Mouse (Mus musculus): ENCODE measurements at regions not wholly inside any gene's neighbourhood (a gene's known extent, or its start where the extent isn't known, plus 50 kb on each side); places are given as distances from the start of the nearest gene placed in this dataset.
A peak's percentile ranks its signal among the peaks of the same experiment; 100 is the strongest.

DNA sequence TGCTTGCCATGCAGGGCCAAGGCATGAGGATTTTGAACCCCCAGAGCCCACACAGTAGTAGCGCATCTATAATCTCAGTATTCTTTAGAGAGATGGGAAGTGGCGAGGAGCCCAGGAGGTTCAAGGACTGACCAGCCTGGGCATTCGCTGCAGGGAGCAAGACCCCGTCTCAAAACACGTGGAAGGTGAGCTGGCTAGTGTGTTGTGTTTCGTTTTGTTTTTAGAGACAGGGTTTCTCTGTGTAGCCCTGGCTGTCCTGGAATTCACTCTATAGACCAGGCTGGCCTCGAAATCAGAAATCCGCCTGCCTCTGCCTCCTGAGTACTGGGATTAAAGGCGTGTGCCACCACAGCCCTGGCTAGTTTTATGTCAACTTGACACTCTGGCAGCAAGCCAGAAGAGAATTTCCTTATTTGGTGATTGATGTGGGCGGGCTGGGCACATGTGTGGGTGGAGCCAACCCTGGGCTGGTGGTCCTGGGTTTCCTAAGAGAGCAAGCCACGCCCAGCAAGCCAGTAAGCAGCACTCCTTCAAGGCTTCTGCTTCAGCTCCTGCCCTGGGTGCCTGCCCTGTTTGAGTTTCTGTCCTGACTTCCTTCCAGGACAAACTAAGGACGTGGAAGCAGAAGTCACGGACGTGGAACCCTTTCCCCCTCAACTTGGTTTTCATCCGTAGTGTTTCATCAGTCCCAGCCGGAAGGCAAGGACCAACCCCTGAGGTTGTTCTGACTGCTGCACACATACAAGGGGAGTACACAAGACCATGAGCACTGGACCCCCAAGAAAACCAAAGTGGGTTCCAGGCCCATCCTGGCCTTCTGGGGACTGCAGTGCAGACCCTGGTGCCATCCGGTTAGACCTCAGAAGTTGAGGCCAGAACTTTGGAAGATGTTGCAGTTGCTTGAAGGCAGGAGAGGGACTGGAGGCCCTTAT is 96.4 kb downstream of the Cstad start:
- Histone ChIP-seq H3K4me3 (replicated peaks; ENCODE audit: low read length) (peak overlapping the region; percentile 72), H3K4me1 (replicated peaks; ENCODE audit: low read depth, low read length) (peaks cover 87% of the 10 kb centered on the region), H3K9me3 (ENCODE audit: low read length) (peaks cover 3% of the 10 kb centered on the region; the same call in 1 of the 2 replicates), H3K36me3 (ENCODE audit: insufficient read depth, low read length) (no peaks in the 10 kb centered on the region), H3K27me3 (ENCODE audit: insufficient read depth, low read length) (peaks cover 55% of the 10 kb centered on the region)
- no peak for TF ChIP-seq NANOG (IDR thresholded peaks at IDR 0.05; ENCODE audit: borderline replicate concordance, low read length)
- no peak for TF ChIP-seq CTCF (conservative IDR thresholded peaks at IDR 0.05; ENCODE audit: low read length)
- TF ChIP-seq POU5F1 (IDR thresholded peaks at IDR 0.05; ENCODE audit: borderline replicate concordance, low read length), result no peak

DNA sequence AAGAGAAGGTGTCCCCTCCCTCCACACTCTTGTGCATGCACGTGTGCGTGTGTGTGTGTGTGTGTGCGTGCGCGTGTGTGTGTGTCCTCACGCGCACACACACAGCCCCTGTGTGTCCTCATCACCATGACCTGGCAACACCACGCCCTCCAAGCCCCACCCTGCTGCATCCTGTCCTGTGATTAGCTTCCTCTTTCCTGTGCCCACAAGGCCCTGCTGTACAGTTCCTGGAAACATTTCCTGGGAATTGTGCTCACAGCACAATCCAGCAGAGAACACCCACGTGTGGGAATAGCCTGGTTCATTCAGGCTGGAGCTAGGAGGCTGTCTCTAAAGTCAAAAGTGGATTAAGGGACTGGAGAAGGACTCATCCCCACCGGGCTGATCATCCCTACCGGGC is 95.5 kb downstream of the Cstad start:
- no peak for TF ChIP-seq NANOG (IDR thresholded peaks at IDR 0.05; ENCODE audit: borderline replicate concordance, low read length)
- TF ChIP-seq CTCF (conservative IDR thresholded peaks at IDR 0.05; ENCODE audit: low read length), result no peak
- TF ChIP-seq POU5F1 (IDR thresholded peaks at IDR 0.05; ENCODE audit: borderline replicate concordance, low read length), result no peak
- Histone ChIP-seq H3K4me1 (replicated peaks; ENCODE audit: low read depth, low read length) (peaks cover 88% of the 10 kb centered on the region), H3K36me3 (ENCODE audit: insufficient read depth, low read length) (no peaks in the 10 kb centered on the region), H3K27me3 (ENCODE audit: insufficient read depth, low read length) (peaks cover 55% of the 10 kb centered on the region), H3K9me3 (ENCODE audit: low read length) (no peaks in the 10 kb centered on the region), H3K4me3 (replicated peaks; ENCODE audit: low read length) (peak overlapping the region; percentile 72)

DNA sequence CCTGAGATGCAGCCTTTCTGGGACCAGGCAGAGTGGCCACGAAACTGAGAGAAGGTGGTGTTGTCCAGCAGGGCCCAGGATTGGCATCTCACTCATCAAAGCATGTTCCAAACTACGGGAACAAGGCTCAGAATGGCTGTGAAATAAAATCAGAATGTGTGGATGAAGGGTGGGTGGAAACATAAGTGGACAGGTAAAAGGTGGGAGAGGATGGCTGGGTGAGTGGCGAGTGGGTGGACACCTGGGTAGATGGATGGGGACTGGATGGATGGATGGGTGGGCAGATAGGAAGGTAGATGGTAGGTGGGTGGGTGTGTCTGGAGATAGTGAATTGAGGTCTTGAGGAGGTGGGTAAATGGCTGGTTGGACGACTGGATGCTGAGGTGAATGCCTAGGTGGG is 93.6 kb downstream of the Cstad start:
- TF ChIP-seq CTCF (conservative IDR thresholded peaks at IDR 0.05; ENCODE audit: low read length), result no peak
- TF ChIP-seq NANOG (IDR thresholded peaks at IDR 0.05; ENCODE audit: borderline replicate concordance, low read length), result no peak
- TF ChIP-seq POU5F1 (IDR thresholded peaks at IDR 0.05; ENCODE audit: borderline replicate concordance, low read length), result no peak
- no peaks in the 10 kb centered on the region for H3K9me3 ChIP-seq (ENCODE audit: low read length)
- peaks cover 82% of the 10 kb centered on the region for H3K4me1 ChIP-seq (replicated peaks; ENCODE audit: low read depth, low read length)
- no peaks in the 10 kb centered on the region for H3K36me3 ChIP-seq (ENCODE audit: insufficient read depth, low read length)
- H3K27me3 ChIP-seq (ENCODE audit: insufficient read depth, low read length), result peaks cover 52% of the 10 kb centered on the region
- no peak overlapping the region for H3K4me3 ChIP-seq (replicated peaks; ENCODE audit: low read length)

DNA sequence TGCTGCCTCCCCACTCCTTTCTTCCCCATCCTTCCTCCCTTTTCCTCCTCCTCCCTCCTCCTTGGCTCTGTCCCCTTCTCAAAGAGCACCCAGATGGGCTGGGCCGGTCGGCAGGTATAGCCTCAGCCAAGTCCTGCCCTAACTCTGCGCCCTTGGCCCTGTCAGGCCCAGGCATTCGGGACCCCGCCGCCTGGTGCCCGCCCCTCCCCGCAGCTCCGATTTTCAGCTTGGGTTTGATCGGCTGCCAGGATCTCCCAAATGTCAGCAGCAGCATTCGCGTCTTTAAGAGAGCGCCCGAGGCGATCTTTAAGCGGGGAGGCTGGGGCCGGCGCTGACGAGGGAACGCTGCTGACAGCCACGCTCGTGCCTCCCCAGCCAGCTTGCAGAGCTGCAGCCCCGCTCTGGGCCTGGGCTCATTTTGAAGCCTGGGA is 92.3 kb downstream of the Cstad start:
- H3K27me3 ChIP-seq (ENCODE audit: insufficient read depth, low read length), result peaks cover 48% of the 10 kb centered on the region
- TF ChIP-seq POU5F1 (IDR thresholded peaks at IDR 0.05; ENCODE audit: borderline replicate concordance, low read length) (no peak), NANOG (IDR thresholded peaks at IDR 0.05; ENCODE audit: borderline replicate concordance, low read length) (no peak), CTCF (conservative IDR thresholded peaks at IDR 0.05; ENCODE audit: low read length) (no peak)
- H3K36me3 ChIP-seq (ENCODE audit: insufficient read depth, low read length), result no peaks in the 10 kb centered on the region
- no peaks in the 10 kb centered on the region for H3K9me3 ChIP-seq (ENCODE audit: low read length)
- H3K4me3 ChIP-seq (replicated peaks; ENCODE audit: low read length), result peak overlapping the region; percentile 72
- peaks cover 86% of the 10 kb centered on the region for H3K4me1 ChIP-seq (replicated peaks; ENCODE audit: low read depth, low read length)

DNA sequence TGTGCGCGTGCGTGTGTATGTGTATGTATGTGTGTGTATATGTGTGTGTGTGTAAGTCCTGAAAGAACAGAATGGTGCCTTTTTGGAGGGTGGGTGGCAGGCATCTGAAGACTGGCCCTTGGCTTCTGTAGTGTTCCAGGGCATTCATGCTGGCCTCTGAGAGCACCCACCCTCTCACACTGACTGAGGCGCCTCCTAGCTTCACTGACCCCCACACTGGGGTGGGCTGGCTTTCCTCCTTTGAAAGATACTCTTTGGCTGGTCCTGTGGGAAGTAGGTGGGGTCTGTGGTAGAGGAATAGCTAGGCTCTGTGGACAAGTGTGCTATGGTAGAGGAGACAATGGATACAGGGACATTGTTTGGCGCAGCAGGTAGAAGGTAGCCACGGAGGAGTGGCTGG is 91.5 kb downstream of the Cstad start:
- H3K4me3 ChIP-seq (replicated peaks; ENCODE audit: low read length), result peak overlapping the region; percentile 72; the same call in 1 of the 2 replicates
- peaks cover 86% of the 10 kb centered on the region for H3K4me1 ChIP-seq (replicated peaks; ENCODE audit: low read depth, low read length)
- H3K36me3 ChIP-seq (ENCODE audit: insufficient read depth, low read length), result no peaks in the 10 kb centered on the region
- TF ChIP-seq CTCF (conservative IDR thresholded peaks at IDR 0.05; ENCODE audit: low read length), result no peak
- no peak for TF ChIP-seq NANOG (IDR thresholded peaks at IDR 0.05; ENCODE audit: borderline replicate concordance, low read length)
- no peak for TF ChIP-seq POU5F1 (IDR thresholded peaks at IDR 0.05; ENCODE audit: borderline replicate concordance, low read length)
- no peaks in the 10 kb centered on the region for H3K9me3 ChIP-seq (ENCODE audit: low read length)
- H3K27me3 ChIP-seq (ENCODE audit: insufficient read depth, low read length), result peaks cover 41% of the 10 kb centered on the region

DNA sequence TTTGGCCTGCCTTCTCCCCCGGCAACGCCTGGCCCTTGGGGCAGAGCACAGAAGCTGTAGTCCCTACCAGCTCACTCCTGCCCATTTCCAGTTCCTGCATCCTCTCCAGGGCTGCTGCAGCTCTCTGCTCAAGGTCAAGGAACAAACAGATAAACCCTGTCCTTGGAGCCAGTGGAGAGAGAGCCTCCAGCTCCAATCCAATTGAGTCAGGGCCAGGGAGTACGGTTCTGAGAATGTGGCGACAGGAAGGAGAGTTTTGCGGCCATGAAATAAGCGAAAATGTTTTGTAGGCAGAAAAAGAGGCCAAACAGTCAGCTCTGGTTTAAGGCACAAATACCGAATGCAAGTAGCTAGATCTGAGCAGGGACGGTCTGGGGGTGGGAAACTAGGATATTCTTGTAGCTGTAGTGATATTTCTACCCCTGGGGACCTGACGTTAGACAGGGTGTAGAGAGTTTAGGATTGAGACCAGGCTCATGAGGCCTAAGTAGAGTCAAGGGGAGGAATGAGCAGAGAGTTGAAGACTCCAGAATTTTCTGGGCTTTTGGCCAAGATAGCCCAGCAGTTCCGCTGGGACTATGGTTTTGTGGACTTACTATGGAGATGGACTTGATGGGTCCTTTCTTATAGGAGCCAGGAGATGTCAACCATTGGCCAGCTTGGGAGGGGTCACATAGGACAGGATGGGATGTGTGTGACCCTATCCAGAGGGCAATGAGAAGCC is 90.5 kb downstream of the Cstad start:
- H3K27me3 ChIP-seq (ENCODE audit: insufficient read depth, low read length), result peaks cover 41% of the 10 kb centered on the region
- TF ChIP-seq POU5F1 (IDR thresholded peaks at IDR 0.05; ENCODE audit: borderline replicate concordance, low read length) (no peak), CTCF (conservative IDR thresholded peaks at IDR 0.05; ENCODE audit: low read length) (no peak), NANOG (IDR thresholded peaks at IDR 0.05; ENCODE audit: borderline replicate concordance, low read length) (no peak)

DNA sequence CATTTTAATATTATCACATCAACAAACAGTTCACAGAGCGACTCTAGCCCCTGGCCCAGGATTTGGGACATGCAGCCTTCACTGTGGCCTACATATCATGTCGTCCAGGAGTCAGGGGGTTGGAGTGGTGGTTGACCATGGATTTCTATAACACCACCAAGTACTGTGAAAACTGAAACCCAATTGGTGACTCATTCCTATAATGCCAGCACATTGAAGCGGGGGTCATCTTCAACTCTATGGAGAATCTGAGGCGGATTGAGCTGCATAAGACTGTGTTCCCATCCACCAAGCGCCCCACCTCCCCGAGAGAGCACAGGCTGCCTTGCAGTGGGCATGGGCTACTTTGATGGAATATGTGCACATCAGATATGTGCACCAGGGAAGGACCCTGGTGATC is 89.6 kb downstream of the Cstad start:
- TF ChIP-seq POU5F1 (IDR thresholded peaks at IDR 0.05; ENCODE audit: borderline replicate concordance, low read length) (no peak), NANOG (IDR thresholded peaks at IDR 0.05; ENCODE audit: borderline replicate concordance, low read length) (no peak), CTCF (conservative IDR thresholded peaks at IDR 0.05; ENCODE audit: low read length) (no peak)
- Histone ChIP-seq H3K4me3 (replicated peaks; ENCODE audit: low read length) (no peak overlapping the region), H3K9me3 (ENCODE audit: low read length) (0 out of 2 replicates have a peak, but pooled peaks cover 5% of the 10 kb centered on the region), H3K36me3 (ENCODE audit: insufficient read depth, low read length) (no peaks in the 10 kb centered on the region), H3K4me1 (replicated peaks; ENCODE audit: low read depth, low read length) (peaks cover 73% of the 10 kb centered on the region), H3K27me3 (ENCODE audit: insufficient read depth, low read length) (peaks cover 41% of the 10 kb centered on the region)

More for the DNA sequence above, 90.5 kb downstream of the Cstad start:
- no peaks in the 10 kb centered on the region for H3K36me3 ChIP-seq (ENCODE audit: insufficient read depth, low read length)
- no peak overlapping the region for H3K4me3 ChIP-seq (replicated peaks; ENCODE audit: low read length)
- no peaks in the 10 kb centered on the region for H3K9me3 ChIP-seq (ENCODE audit: low read length)
- H3K4me1 ChIP-seq (replicated peaks; ENCODE audit: low read depth, low read length), result peaks cover 82% of the 10 kb centered on the region

DNA sequence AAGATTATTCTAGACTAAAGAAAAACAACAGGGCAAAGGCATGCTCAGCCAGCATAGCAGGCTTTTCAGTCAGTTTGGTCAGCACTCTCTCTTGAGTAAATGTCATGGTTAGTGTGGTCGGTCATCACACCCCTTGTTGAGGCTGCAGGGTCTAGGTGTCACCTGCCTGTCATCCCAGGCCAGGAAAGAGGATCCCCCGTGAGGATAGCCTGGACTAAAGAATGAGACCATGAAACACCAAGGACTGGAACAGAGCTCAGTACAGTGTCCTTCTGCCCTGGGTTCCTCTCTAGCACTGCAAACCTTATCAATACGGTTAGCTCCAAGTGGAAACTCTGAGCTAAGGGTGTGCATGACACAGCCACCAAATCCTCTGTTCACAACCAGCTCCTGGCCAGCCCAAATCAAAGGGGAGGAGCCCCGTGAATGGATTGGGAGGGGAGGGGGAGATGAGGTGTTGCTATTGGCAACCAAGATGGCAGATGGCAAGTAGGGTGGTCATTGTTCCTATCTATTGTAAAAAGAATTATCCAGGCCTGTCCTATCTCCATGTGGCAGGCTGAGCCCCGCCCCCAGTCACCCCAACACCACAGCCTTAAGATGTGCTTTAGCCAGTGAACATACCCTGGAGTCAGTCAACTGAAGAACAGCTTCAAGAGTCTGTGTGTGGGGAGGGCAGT is 87.4 kb downstream of the Cstad start:
- Histone ChIP-seq H3K9me3 (ENCODE audit: low read length) (0 out of 2 replicates have a peak, but pooled peaks cover 5% of the 10 kb centered on the region), H3K36me3 (ENCODE audit: insufficient read depth, low read length) (no peaks in the 10 kb centered on the region), H3K4me3 (replicated peaks; ENCODE audit: low read length) (no peak overlapping the region), H3K4me1 (replicated peaks; ENCODE audit: low read depth, low read length) (peaks cover 66% of the 10 kb centered on the region), H3K27me3 (ENCODE audit: insufficient read depth, low read length) (peaks cover 46% of the 10 kb centered on the region)
- TF ChIP-seq CTCF (conservative IDR thresholded peaks at IDR 0.05; ENCODE audit: low read length) (no peak), NANOG (IDR thresholded peaks at IDR 0.05; ENCODE audit: borderline replicate concordance, low read length) (no peak), POU5F1 (IDR thresholded peaks at IDR 0.05; ENCODE audit: borderline replicate concordance, low read length) (no peak)

Data from E14TG2a.4 (cell line).